Mouse (Mus musculus): ENCODE results near the gene Actr2.
"Not testable (repeated sequence)": the region's sequence is repeated elsewhere in the genome, so short reads cannot be mapped to it uniquely, and the experiment has no call there.

Actr2 gene

DNA sequence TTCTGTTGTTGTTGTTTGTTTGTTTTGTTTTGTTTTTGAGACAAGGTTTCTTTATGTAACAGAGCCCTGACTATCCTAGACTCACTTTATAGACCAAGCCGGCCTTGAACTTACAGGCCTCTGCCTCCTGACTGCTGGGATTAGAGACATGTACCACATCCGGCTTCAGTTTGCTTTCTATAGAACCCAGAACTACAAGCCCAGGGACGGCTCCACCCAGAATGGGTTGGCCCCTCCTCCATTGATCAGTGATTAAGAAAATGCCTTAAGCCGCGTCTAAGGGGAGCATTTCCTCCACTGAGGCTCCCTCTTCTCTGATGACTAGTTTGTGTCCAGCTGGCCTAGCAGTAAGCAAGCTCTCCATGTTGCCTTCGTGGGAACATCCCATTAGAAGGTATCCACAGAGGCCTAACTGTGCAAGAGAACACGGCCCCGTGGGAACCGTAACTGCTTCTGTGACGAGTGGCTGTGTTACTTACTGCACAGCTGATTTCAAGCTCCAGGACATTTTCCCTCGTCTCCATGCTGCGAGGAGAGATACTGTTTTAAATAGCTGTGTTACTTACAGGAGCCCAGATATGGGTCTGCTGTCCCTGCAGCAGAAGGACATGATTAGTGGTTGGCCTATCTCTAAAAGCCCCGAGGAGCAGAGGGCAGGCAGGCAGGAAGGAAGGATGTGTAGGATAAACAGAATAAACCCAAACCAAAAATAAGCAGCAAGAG is 59.7 kb downstream of the Actr2 start:
- no peak for DNase-seq (ENCODE audit: low spot score in 2 of 2)

DNA sequence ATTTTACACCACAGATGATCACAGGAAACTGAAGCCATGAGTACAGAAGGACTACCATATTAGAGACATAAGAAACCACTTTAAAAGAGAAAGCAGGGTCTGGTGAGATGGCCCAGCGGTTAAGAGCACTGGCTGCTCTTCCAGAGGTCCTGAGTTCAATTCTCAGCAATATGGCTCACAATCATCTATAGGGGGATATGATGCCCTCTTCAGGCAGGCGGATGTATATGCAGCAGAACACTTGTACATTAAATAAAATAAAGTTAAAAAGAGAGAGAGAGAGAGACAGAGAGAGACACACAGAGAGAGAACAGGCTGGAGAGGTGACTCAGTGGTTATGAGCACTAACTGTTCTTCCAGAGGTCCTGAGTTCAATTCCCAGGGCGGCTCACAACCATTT is 67.1 kb downstream of the Actr2 start:
- no peak for DNase-seq (ENCODE audit: low spot score in 2 of 2)

DNA sequence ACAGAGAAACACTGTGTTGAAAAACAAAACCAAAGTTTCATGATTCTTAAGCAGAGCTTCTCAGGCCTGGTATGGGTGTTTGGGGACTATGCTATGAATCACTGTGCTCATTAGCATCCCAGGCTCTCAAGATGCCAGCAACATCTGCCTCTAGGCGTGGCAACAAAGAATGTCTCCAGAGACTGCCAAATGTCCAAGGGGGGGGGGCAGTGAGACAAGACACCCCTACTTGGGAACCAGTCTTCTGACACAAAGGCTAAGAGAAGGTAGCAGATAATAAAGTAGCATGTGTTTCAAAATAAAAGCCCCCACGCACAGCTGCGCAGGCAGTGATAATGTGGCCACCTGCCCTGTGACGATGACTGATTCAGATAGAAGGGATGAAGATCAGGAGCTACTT is 69.5 kb downstream of the Actr2 start:
- no peak for DNase-seq (ENCODE audit: low spot score in 2 of 2)

DNA sequence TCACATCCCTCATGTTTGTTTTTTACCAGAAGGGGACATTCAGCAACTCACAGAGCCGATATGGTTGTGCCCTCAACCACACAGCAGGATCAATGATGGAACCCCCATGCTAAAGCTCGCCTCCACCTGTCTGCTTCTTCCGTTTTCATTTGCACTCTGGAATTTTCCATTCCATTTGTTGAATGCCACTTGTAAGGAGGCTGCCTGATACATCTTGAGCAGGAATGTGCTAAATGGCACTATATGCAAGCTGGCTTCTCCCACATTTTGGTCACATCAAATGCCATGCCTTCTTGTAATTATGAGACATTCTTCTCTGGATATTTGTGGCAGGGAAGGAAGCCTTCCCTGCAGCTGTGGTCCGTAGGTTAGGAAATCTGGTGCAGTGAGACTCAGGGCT is 70.6 kb downstream of the Actr2 start:
- no peak for DNase-seq (ENCODE audit: low spot score in 2 of 2)

DNA sequence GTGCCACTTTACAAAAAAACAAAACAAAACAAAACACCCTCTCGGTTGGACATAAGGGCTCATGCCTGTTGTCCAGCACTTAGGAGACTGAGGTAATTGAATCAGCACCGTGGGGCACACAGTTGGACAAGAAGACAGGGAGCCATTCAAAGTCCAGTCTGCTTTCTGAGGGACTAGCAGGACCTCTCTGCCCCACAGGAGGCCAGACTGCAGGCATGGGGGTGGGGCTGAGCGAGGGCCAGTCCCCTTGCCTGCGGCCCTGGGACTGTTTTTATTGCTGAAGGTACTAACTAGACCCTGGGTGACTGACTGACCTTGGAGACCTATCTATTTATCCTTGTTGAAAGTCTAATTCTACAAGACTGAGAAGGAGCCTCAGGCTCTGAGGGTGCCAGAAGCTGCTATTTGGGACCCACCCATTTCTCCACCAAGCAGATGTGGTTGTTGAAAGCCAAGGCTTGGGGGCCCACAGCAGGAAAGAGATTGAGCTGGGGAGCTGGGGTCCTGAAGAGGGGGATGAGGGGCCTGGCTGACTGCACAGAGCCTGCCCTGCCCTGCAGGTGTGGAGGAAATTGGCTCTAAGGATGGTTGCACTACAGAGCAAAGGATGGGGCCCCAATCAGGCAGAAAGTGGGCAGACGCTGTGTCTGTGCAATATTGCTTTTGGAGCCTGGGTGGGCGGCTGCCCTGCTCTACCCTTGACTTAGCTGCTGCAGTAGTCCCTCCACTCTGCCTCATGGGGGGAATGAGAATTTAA is 71.4 kb downstream of the Actr2 start:
- no peak for DNase-seq (ENCODE audit: low spot score in 2 of 2)

DNA sequence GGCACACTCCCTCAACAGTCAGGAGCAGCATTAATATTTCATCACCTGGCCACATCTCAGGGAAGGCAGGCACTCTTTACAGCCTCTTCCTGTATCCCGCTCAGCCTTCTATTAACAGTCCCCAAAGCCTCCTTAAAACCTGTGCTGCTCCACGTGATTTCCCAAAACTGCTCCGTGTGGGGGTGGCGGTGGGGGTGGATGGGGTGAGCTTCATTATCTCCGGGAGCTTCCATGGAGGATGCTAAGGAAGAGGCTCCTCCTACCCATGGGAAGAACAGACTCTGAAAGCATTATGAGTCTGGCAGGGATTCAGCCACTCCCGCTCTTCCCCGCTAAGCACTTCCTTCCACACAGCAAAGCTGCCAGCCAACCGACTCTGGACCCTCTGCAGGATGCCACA is 74.0 kb downstream of the Actr2 start:
- DNase-seq (ENCODE audit: low spot score in 2 of 2): no peak

DNA sequence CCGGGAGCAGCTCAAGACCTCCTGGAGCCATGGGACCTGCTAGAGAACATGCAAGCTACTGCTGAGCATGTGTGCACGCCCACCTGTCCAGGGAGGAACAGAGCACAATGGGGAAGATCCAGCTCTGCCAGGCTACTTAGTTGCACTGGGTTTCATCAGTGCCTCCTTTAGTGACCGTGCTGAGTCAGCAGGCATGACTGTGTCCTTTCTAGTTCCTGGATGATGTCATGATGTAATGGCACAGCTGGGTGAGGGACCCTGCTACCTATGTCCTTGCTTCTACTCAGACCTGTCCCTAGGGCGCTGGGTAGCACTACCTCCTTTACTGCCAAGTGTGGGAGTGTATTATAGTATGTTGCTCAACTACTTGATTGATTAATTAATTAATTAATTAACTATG is 75.0 kb downstream of the Actr2 start:
- DNase-seq (ENCODE audit: low spot score in 2 of 2): no peak

DNA sequence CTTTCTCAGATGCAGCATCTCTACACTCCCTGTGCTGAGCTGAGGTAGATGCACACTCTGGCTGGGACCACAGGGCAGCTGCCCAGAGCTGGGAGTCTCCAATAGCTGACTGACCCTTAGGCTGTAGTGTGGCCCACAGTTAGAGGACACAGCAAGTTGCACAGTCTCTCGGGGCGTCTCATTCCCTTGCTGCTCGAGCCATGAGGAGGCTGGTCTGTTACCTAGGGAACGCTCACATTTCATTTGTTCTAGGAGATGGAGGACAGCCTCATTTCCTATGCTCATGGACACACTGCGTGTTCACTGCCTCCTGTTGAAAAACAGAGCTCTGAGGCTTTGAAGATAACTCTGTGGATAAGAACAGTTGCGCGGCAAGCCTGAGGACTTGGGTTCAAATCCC is 76.7 kb downstream of the Actr2 start:
- DNase-seq (ENCODE audit: low spot score in 2 of 2): no peak

DNA sequence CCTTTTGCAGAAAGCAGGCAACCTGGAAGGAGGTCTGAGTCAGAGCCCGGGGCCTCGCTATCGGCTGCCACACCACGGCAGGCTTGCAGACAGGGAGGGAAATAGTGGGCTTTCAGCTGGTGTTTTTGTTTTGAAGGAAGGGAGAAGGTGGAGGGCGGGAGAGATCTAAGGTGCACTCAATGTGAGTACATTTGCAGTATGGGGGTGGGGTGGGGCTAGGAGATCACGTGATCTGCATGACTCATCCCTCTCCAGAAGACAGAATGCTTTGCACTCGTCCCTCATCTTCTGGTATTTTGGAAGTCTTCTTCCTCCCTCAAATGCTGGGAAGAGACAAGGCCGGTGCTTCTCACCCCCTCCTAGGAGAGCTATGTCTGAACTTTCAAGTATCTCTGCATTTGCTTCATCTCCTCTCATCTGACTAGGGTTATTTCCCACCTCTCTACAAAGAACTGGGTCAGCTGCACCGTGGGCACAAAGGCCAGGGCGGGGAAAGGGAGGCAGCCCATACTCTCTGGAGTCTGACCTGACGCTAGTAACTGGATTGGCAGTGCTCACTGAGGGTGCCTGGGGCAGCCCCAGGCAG is 77.3 kb downstream of the Actr2 start:
- DNase-seq (ENCODE audit: low spot score in 2 of 2): peak; percentile 14 to 41

DNA sequence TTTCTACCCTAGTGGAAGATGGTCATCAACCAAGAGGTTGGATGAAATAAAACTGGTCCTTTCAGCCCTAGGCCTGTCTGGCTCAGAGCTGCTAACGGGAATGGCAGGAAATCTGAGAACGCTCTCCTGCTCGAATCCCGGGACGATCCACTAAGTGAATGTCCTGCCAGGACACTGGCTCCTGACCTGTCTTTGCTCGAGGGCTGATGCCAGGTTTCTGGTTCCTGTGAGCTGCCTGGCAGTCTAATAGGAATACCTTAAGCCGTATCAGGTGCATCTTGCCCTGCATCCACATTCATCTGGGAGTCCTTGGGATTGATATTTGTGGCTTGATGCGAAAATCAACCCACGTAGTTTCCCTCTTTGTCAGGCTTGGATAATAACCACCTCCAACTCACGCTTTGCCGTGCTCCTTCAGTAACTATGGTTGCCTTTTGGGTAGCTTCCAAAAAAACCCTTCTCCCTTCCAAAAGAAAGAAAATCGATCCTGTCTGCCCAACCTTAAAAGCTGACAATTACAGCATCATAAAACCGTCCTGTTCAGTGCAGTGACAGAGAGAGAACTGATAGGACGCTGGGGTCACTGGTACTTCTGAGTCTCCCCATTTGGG is 78.3 kb downstream of the Actr2 start:
- no peak for DNase-seq (ENCODE audit: low spot score in 2 of 2)

DNA sequence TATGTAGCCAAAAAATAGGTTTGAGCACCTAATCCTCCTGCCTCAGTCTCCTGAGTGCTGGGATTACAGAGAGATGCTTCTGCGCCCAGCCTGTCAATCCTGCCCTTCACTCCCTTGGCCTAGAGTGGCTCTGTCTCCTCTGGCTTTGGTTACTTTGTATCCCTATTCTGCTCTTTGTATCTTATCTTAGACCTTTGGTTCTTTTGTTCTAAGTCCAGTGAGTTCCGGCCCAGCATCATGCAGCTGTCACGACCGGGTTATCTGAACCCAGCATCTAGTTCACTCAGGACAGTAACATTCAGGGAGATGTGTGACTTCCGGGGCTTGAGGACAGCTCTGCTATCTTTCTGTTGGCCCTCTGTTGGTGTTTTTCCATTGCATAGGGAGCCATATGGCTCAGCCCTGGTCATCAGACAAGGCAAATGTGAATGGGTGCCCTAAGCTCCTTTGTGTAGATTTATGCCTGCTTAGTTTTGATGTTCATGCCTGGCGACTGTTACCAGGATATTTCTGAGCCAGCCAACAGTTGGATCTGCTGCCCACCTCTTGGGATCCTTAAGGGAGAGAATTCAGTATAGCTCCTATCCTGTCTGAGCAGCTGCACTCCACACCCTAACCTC is 79.1 kb downstream of the Actr2 start:
- DNase-seq (ENCODE audit: low spot score in 2 of 2): no peak

DNA sequence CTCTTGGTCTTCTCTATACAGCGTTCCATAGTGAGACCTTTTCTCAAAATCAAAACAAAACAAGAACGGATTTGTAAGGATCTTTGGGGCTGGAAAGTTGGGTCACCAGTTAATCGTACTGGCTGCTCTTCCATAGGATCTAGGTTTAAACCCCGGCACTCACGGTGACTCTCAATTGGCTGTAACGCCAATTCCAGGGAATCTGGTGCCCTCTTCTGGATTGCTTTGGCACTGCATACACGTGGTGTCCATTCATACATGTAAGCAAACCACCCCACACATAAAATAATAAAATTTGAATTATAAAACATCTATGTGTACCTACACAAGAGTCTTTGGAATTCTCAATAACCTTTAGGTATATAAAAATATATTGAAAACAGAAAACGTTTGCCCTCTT is 81.2 kb downstream of the Actr2 start:
- no peak for DNase-seq (ENCODE audit: low spot score in 2 of 2)

DNA sequence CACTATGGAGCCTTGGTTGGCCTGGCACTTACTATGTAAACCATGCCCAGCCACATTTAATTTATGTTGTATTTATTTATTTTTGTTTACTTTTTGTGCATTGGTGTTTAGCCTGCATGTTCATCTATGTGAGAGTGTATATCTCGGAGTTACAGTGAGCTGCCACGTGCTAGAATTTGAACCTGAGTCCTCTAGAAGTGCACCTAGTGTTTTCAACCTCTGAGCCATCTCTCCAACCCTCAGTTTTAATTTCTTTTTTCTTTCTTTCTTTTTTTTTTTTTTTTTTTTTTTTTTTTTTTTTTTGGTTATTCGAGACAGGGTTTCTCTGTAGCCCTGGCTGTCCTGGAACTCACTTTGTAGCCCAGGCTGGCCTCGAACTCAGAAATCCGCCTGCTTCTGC is 81.7 kb downstream of the Actr2 start:
- DNase-seq (ENCODE audit: low spot score in 2 of 2): not testable (repeated sequence)

DNA sequence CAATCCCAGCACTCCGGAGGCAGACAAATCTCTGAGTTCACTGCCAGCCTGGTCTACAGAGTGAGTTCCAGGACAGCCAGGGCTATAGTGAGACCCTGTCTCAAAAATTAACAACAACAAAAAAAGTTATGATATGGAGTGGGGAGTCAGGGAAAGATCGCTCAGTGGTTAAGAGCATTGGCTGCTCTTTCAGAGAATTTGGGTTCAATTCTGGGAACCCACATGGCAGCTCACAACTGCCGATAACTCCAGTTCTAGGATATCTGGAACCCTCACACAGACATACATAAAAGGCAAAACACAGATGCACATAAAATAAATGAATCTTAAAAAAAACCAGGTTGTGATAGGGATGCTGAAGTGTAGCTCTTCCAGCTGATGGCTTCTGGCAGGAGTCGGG is 83.7 kb downstream of the Actr2 start:
- no peak for DNase-seq (ENCODE audit: low spot score in 2 of 2)

DNA sequence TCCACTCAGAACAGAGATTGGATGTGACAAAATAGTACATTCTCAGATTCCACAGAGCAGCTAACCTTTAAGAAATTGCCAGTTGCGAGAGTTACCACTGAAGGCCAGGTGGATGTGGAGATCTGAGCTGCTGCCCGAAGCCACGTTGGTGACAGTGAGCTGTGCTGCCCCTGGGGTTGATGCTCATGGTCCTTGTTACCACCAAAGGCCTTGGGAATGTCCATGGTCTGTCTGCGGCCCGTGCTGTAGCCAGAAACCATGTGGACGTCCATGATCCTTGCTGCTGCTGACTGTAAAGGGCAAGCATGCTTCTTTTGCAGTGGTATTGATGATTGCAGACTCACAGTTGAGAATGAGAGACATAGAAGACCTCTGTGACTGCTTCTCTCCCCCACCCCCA is 84.3 kb downstream of the Actr2 start:
- no peak for DNase-seq (ENCODE audit: low spot score in 2 of 2)

DNA sequence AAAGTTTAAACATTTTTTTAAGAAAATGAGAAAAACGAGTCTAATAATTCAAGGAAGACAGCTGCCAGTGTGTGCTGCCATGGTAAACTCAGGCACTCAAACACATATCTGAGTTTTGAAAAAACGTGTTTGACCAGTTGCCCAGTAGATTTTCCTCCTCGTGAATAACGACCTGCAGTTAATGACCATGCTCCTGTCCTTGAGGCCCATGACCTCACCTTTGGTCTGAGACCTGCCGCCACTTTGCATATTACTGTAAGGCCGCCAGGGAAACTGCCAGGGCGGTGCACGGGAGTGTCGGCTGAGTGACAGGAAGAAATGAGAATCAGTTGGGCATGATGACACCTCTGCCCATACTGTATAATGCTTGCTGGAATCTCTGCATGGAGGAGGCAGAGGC is 85.0 kb downstream of the Actr2 start:
- no peak for DNase-seq (ENCODE audit: low spot score in 2 of 2)

DNA sequence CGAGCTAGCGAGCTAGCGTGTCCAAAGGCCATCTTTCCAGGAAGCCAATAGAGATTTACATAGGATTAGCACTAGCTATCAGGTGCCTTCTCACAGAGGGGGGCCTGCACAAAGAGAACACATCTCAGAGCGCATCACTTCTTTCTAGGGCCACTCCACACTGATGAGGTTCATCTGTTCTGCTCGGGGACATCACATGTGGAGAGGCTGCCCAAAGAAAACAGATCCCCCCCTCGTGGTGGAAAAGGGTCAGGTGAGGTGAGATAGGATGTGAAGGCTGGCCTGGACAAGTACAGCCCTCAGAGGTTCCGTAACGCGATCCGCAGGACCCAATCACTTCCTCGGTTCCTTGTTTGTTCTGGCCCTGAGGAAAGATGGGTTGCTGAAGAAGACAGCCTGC is 86.8 kb downstream of the Actr2 start:
- DNase-seq (ENCODE audit: low spot score in 2 of 2): peak in 1 of 2 experiments; percentile 58

DNA sequence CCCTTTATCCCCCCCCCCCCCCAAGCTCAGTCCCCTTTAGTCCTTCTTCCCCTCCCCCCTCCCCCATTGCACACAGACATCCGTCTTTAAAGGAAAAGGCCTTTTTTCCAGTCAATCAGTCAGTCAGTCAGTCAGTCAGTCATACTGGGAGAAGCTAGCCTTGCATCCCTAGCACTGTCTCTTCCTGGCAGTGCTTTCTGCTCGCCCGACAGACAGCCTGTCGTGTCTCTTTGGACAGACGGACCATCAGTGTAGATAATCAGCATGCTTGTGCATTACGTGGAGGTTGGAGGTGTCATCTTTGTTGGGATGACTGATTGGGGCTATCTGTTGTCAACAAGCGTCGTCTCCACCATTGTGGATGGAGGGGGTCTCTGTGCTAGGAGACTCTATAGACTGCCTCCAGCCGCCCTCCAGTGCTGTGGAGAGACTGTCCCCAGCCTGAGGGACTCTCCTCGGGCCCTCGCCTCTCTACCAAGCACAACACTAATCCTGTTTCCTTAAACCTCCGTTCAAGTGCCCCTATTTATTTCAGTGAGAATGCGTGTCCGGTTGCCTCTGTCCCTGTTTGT is 89.7 kb downstream of the Actr2 start:
- DNase-seq (ENCODE audit: low spot score in 2 of 2): no peak

DNA sequence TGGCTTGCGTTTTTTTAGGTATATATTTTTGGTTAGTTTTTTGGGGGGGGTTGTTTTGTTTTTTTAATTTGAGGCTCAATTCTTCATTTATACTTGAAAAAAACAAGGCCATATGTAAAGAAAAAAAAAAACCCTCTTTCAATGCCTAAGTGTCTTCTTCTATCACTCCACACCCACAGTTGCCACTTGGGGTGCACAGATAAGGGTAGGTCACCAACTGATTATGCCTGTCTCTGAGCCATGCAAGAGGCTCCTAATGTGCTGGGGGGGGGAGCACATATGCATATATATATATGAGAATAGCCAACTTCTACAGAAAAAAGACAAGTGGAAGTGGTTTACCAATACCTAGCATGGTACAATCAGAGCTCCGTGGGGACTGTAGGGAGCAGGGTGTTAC is 90.3 kb downstream of the Actr2 start:
- DNase-seq (ENCODE audit: low spot score in 2 of 2): no peak

DNA sequence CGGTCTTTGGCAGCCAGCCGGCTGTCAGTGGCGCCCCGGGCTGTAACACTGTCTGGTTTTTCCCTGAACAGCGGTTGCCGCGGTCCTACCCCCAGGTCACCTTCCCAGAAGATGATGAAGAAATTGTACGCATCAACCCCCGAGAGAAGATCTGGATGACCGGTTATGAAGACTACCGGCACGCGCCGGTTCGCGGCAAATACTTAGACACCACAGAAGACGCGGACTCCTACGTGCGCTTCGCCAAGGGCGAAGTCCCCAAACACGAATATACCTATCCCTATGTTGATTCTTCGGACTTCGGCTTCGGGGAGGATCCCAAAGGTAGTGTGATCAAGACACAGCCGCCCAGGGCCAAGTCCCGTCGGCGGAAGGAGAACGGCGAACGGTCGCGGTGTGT is 92.0 kb downstream of the Actr2 start:
- no peak for DNase-seq (ENCODE audit: low spot score in 2 of 2)

DNA sequence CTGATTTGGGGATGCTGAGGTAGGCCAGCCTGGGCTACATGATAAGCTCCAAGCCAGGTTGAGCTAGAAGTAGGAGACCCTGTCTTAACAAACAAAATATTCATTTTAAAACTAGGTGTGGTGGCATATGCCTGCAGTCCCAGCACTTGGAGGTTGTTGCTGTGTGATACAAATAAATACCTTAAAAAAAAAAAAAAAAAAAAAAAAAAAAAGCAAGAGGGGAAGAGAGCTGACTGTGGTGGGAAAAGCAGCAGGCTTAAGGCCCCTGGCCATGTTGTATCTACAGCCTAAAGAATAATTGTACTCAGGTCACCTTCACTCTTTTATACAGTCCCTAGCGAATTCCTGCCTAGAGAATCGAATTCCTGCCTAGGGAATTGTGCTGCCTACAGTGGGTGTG is 93.8 kb downstream of the Actr2 start:
- no peak for DNase-seq (ENCODE audit: low spot score in 2 of 2)

DNA sequence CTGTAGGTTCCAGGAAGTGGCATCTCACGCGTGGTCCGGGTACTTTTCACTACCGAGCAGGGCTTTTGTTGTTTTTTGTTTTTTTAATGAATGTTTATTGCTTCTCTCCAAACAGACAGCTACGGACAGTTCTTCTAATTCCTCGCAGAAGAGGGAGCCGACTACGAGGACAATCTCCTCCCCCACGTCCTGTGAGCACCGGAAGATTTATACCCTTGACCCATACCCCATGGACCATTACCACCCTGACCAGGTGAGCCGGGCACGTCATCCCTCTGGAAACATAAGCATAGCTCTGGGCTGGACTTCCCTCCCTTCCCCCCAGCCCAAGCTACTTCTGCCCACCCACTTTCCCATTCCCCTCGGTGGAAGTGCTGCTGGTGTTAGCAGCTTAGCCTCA is 94.8 kb downstream of the Actr2 start:
- DNase-seq (ENCODE audit: low spot score in 2 of 2): no peak
